Mouse (Mus musculus) G1E (cell line): ENCODE data around the gene Parva. TPM values are rescaled to one million over a fixed set of nuclear protein-coding genes. Genes with fewer than 3 reads are reported as not detected.

ENCODE experiments used
- ATAC-seq: 2 replicates; pipeline ENCODE4 v1.8.0; 2016; ENCODE audit warnings: mild to moderate bottlenecking; ENCODE audit not compliant: insufficient number of reproducible peaks, poor library complexity, low FRiP score, severe bottlenecking; ENCODE audit errors: extremely low read depth
- DNase-seq: peaks from one replicate; pipeline ENCODE4 v3.0.0; 2012; ENCODE audit warnings: low spot score
- H3K27me3 ChIP-seq: 2 replicates; pipeline ENCODE4 v1.6.1; 2012; ENCODE audit warnings: mild to moderate bottlenecking, low read length, inconsistent platforms; ENCODE audit not compliant: insufficient read depth
- H3K36me3 ChIP-seq: replicated peaks from 2 replicates; pipeline ENCODE3; 2012; ENCODE audit warnings: mild to moderate bottlenecking, inconsistent platforms
- H3K4me1 ChIP-seq: 2 replicates; pipeline ENCODE4 v1.6.1; 2012; ENCODE audit warnings: low read depth, low read length, inconsistent platforms, mixed read lengths; ENCODE audit not compliant: insufficient read depth
- H3K4me3 ChIP-seq: 2 replicates; pipeline ENCODE4 v1.5.1; 2012; ENCODE audit warnings: low read depth, mild to moderate bottlenecking, inconsistent platforms, low read length, moderate library complexity, mixed read lengths
- H3K9me3 ChIP-seq: replicated peaks from 2 replicates; pipeline ENCODE4 v1.6.1; 2012; ENCODE audit warnings: inconsistent platforms
- CTCF ChIP-seq: IDR thresholded peaks from 2 replicates; pipeline ENCODE4 v1.5.1; 2012; ENCODE audit warnings: low read depth, low read length, inconsistent platforms, mixed read lengths
- GATA1 ChIP-seq: IDR thresholded peaks from 2 replicates; pipeline ENCODE4 v1.6.1; 2012; ENCODE audit warnings: borderline replicate concordance, low read length, inconsistent platforms, mixed read lengths
- GATA2 ChIP-seq: IDR thresholded peaks from 2 replicates; pipeline ENCODE4 v1.6.1; 2012; ENCODE audit warnings: low read depth, low read length, inconsistent platforms, borderline replicate concordance
- POLR2AphosphoS5 ChIP-seq: IDR thresholded peaks from 2 replicates; pipeline ENCODE4 v1.6.1; 2012; ENCODE audit warnings: low read depth, low read length, inconsistent platforms; ENCODE audit not compliant: insufficient replicate concordance
- TAL1 ChIP-seq: conservative IDR thresholded peaks from 2 replicates; pipeline ENCODE4 v1.6.1; 2012; ENCODE audit warnings: low read depth, low read length, inconsistent platforms, mixed read lengths
- polyA plus RNA-seq: library from polyadenylated mRNA; stranded (reverse); fragments of >175 nt; gene quantifications from 2 replicates; pipeline ENCODE4 v1.2.3, GENCODE M21; 2012
- total RNA-seq, 2 experiments: library from RNA; stranded (forward) in 1 of 2; stranded (reverse) in 1 of 2; fragments of 200-1000 nt in 1 of 2; fragments of >200 nt in 1 of 2; fragmentation: Nextera tagmentation in 1 of 2; gene quantifications; 2 replicates each; pipeline ENCODE4 v1.2.3; 2014 to 2017

Gene Parva
- total and polyA plus RNA-seq, 3 experiments: 0.05 TPM; not detected in 2

DNA sequence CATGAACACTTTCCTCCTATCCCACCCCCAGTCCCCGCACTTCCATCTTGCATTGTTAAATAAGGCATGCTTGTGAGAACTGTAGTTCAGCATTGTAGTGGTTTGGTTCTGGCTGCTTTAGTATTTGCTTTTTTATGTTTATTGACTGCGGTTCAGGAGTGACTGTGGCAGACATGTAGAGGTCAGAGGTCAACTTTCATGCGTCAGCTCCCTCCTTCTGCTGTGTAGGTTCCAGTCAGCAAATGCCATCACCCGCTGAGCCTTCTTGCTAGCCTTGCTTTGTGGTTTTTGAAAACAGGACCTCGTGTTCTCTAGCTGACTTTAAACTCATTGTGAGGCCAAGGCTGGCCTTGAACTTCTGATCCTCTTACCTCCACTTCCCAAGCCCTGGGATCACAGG lies 103.6 kb downstream of the Parva start:
- DNase-seq (no peak), ATAC-seq (no peak)
- Histone ChIP-seq H3K27me3 (no peaks in the 10 kb centered on the region), H3K9me3 (peaks cover 10% of the 10 kb centered on the region), H3K4me3 (no peak overlapping the region), H3K36me3 (no peaks in the 10 kb centered on the region), H3K4me1 (no peaks in the 10 kb centered on the region)
- no peak for TF ChIP-seq POLR2AphosphoS5
- no peak for TF ChIP-seq GATA1
- no peak for TF ChIP-seq CTCF
- no peak for TF ChIP-seq GATA2
- no peak for TF ChIP-seq TAL1

DNA sequence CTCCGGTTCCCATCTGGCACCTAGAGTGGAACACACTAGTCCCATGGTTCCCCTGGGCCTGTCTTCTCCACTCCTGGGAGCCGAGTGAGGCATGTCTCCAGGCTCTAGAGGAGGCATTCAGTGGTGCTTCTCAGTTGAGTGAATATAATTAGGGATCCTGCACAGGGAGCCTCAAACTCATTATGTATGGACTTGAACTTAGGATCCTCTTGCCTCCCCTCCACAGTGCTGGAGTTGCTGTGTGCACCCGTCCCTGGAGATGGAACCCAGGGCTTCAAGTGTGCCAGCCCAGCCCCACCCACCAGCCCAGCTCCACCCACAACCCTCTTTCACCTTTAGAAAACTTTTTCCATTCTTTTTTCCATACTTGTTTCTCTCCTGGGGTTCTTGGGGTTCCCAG lies 106.8 kb downstream of the Parva start:
- Histone ChIP-seq H3K4me3 (no peak overlapping the region), H3K36me3 (no peaks in the 10 kb centered on the region), H3K9me3 (peaks cover 4% of the 10 kb centered on the region), H3K27me3 (no peaks in the 10 kb centered on the region), H3K4me1 (no peaks in the 10 kb centered on the region)
- ATAC-seq (no peak), DNase-seq (no peak)
- TF ChIP-seq POLR2AphosphoS5 (no peak), TAL1 (no peak), GATA2 (no peak), GATA1 (no peak), CTCF (no peak)

DNA sequence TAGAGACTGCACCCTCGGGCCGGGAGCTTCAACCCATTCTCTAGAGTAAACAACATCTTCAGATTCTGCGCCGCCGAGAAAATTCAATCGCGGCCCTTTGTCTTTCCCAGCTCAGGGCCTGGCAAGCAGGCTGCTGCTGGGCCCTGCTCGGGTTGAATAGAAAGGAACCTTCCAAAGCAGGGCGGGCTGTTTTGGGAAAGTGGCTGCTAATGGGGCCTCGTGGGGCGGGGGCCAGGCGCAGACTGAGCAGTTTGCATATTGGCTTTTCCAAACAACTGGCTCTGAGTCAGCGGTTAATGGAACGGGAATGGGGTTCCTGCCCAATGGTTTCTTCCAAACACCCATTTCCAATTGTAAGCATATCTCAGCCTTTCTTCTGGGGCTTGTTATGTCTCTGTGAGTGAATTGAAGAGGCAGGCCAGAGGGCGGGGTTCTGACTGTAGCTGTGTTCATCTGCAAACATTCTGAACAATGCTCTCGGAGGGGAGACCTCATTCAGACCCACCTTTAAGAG lies 108.2 kb downstream of the Parva start:
- Histone ChIP-seq H3K4me3 (no peak overlapping the region), H3K4me1 (no peaks in the 10 kb centered on the region), H3K9me3 (peaks cover 4% of the 10 kb centered on the region; the same call in 1 of the 2 replicates), H3K36me3 (no peaks in the 10 kb centered on the region), H3K27me3 (no peaks in the 10 kb centered on the region)
- DNase-seq: no peak
- TF ChIP-seq CTCF: no peak
- TF ChIP-seq POLR2AphosphoS5: no peak
- no peak for TF ChIP-seq GATA1
- no peak for TF ChIP-seq GATA2
- TF ChIP-seq TAL1: no peak
- ATAC-seq: no peak

DNA sequence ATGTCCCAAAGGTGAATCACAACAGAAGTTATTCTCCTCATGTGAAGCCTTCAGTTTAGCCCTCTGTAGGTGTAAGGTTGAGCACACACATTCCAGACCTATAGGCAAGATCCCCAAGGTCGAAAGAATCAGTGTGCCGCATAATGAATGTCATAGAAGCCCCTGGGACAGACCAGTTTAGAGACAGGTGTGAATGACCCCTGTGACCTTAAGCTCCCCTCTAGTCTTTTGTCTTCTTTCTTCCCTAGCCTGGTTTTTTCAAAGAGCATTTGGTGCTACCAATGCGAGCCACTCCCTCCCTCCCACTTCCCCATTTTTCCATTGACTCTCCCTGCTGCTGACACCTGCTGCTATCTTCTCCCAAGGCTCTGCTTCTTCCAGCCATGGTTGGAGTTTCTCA lies 121.8 kb downstream of the Parva start:
- Histone ChIP-seq H3K4me1 (no peaks in the 10 kb centered on the region), H3K27me3 (no peaks in the 10 kb centered on the region), H3K4me3 (no peak overlapping the region), H3K9me3 (peaks cover 34% of the 10 kb centered on the region), H3K36me3 (no peaks in the 10 kb centered on the region)
- DNase-seq (no peak), ATAC-seq (no peak)
- TF ChIP-seq CTCF (no peak), GATA1 (no peak), TAL1 (no peak), GATA2 (no peak), POLR2AphosphoS5 (no peak)

- ATAC-seq: no peak
- Histone ChIP-seq H3K27me3 (no peaks in the 10 kb centered on the region), H3K4me1 (no peaks in the 10 kb centered on the region), H3K36me3 (no peaks in the 10 kb centered on the region), H3K9me3 (peaks cover 18% of the 10 kb centered on the region), H3K4me3 (no peak overlapping the region)
- no peak for TF ChIP-seq GATA1
- TF ChIP-seq CTCF: no peak
- no peak for TF ChIP-seq POLR2AphosphoS5
- no peak for TF ChIP-seq TAL1
- no peak for TF ChIP-seq GATA2
- DNase-seq: no peak
Measured at GRCm38 (mm10) chr7:112561504-112561903, 134.2 kb downstream of the Parva start.

DNA sequence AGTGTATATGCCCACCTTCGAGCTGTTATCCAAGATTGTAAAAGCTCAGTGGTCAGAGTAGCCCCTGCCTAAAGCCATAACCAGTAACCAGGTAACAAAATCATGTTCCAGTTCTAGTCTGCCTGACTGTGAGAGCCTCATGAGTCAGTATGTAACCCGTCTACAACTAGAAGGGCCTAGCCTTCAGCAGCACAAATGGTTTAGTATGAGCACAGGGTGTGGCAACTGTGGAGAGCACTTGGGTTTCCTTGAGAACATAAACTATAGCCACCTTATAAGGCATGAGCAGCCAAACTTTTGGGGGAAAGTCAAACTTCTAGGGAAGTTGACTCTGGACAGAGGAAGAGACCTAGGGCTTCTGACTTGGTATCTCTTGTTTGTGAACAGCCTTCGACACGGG lies 139.7 kb downstream of the Parva start:
- DNase-seq: no peak
- peaks cover 44% of the 10 kb centered on the region for H3K9me3 ChIP-seq
- TF ChIP-seq CTCF (no peak), TAL1 (no peak), GATA1 (no peak), GATA2 (no peak), POLR2AphosphoS5 (no peak)
- no peak overlapping the region for H3K4me3 ChIP-seq
- no peaks in the 10 kb centered on the region for H3K27me3 ChIP-seq
- no peak for ATAC-seq
- H3K36me3 ChIP-seq: no peaks in the 10 kb centered on the region
- no peaks in the 10 kb centered on the region for H3K4me1 ChIP-seq

DNA sequence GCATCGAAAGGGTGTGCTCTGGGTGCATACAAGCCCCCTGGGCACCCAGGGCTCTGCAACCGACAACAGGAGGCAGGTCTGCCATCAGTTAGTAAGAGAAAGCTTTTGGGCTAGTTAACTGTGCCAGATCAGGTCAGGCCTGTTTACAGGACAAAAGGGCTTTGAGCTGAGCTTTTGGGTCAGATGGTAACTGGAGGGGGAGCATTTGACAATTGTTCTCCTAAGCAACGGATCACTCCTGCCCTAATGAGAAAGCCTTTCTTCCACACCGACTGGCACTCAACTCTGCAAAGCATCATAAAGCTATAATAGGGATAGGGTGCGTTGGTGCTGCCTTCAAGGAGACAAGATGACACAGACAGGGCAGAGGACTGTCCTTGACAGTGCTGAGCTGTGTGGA lies 141.7 kb downstream of the Parva start:
- Histone ChIP-seq H3K27me3 (no peaks in the 10 kb centered on the region), H3K9me3 (peaks cover 43% of the 10 kb centered on the region), H3K36me3 (no peaks in the 10 kb centered on the region), H3K4me3 (no peak overlapping the region), H3K4me1 (no peaks in the 10 kb centered on the region)
- DNase-seq: no peak
- ATAC-seq: no peak
- no peak for TF ChIP-seq POLR2AphosphoS5
- TF ChIP-seq TAL1: no peak
- TF ChIP-seq CTCF: no peak
- TF ChIP-seq GATA2: no peak
- TF ChIP-seq GATA1: no peak
